Mouse (Mus musculus) kidney, adult 2 months (tissue): ENCODE measurements around the gene Frem2.
A peak's percentile ranks its signal among the peaks of the same experiment; 100 is the strongest.

Experiments
- CTCF ChIP-seq: fragments of 200-500 bp; conservative IDR thresholded peaks from 2 replicates; pipeline ENCODE4 v1.5.1; 2011; ENCODE audit warnings: low read depth, mild to moderate bottlenecking, control low read depth, low read length, moderate library complexity, mixed read lengths; ENCODE audit not compliant: insufficient read depth, insufficient read length
- POLR2A ChIP-seq: fragments of 200-500 bp; IDR thresholded peaks from one replicate; pipeline ENCODE4 v1.6.1; 2011; ENCODE audit warnings: low read depth, low read length, control low read depth

DNA sequence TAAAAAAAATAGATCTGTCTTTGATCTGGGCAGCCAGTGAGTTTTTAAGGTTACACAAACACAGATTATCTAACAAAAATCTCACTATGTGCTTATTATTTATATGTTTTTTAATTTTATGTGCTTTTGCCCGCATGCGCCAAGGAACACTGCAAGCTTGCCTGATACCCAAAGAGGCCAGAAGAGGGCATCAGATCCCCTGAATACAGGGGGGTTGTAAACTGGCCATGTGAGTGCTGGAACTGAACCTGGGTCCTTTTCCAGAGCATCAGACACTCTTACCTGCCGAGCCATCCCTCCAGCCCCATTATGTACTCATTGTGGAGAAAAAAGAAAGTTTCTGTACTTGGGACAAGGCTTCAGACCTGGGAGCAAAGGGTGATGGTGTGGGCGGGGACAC lies 8.3 kb downstream of the Frem2 start:
- 0 out of 2 replicates have a peak, but pooled peaks have one; percentile 19 for TF ChIP-seq CTCF
- TF ChIP-seq POLR2A: no peak
